Mouse (Mus musculus) adrenal gland, postnatal 14 days (tissue): ENCODE measurements around the gene Tmem198. TPM values are rescaled to one million over a fixed set of nuclear protein-coding genes. Genes with fewer than 3 reads are reported as not detected.
A peak's percentile ranks its signal among the peaks of the same experiment; 100 is the strongest.

ENCODE experiments used
- DNase-seq: peaks from one replicate; pipeline ENCODE4 v3.0.0; 2021; ENCODE audit warnings: mixed read lengths
- long read RNA-seq, 2 experiments: library from polyadenylated mRNA; stranded (forward); transcript quantifications; one replicate each; pipeline ENCODE4 v2.0.0; 2021
- total RNA-seq: library from RNA; stranded (reverse); gene quantifications from 2 replicates; pipeline ENCODE4 v1.2.3, GENCODE M21; 2021

The Tmem198 gene
- total RNA-seq: 2.9 and 3.3 TPM in 2 replicates
- long read RNA-seq, experiment 1, transcript Tmem198-202 (5 exons, 2,185 nt): major isoform, 6 of 7 reads
- long read RNA-seq, experiment 1, partial matches to known transcripts: 0 of 7 reads
- long read RNA-seq, experiment 1, other reads (novel, unspliced or antisense): 1 of 7 reads
- long read RNA-seq, experiment 2, transcript Tmem198-202 (5 exons, 2,185 nt): major isoform, 5 of 8 reads
- long read RNA-seq, experiment 2, partial matches to known transcripts: 0 of 8 reads
- long read RNA-seq, experiment 2, other reads (novel, unspliced or antisense): 3 of 8 reads

- peak; percentile 99 for DNase-seq
Measured at GRCm38 (mm10) chr1:75478916-75479634, at the start of gene Tmem198, which contains the start of gene Chpf. Tmem198 (plus strand) TSS chr1:75479532. Chpf (minus strand) TSS chr1:75479307.

GRCm38 (mm10) chr1:75435475-75436328 is 43.6 kb upstream of the Tmem198 start, which contains the start of gene Gmppa:
Gmppa (plus strand) TSS chr1:75435930.
- DNase-seq: peak; percentile 89

- DNase-seq: no peak
Measured at GRCm38 (mm10) chr1:75438782-75439181, 40.5 kb upstream of the Tmem198 start.

GRCm38 (mm10) chr1:75440661-75441060 is 38.7 kb upstream of the Tmem198 start:
- DNase-seq: no peak

GRCm38 (mm10) chr1:75441471-75441996 is 37.8 kb upstream of the Tmem198 start:
- no peak for DNase-seq

- DNase-seq: no peak
Measured at GRCm38 (mm10) chr1:75442171-75442570, 37.2 kb upstream of the Tmem198 start.

- DNase-seq: no peak
Measured at GRCm38 (mm10) chr1:75442811-75443210, 36.5 kb upstream of the Tmem198 start.

- DNase-seq: no peak
Measured at GRCm38 (mm10) chr1:75443247-75444024, 35.9 kb upstream of the Tmem198 start.

- no peak for DNase-seq
Measured at GRCm38 (mm10) chr1:75444208-75444607, 35.1 kb upstream of the Tmem198 start.

- DNase-seq: no peak
Measured at GRCm38 (mm10) chr1:75445141-75445701, 34.1 kb upstream of the Tmem198 start.

GRCm38 (mm10) chr1:75445751-75446611 is 33.4 kb upstream of the Tmem198 start:
- DNase-seq: peak; percentile 86

- DNase-seq: no peak
Measured at GRCm38 (mm10) chr1:75446656-75447055, 32.7 kb upstream of the Tmem198 start.

- no peak for DNase-seq
Measured at GRCm38 (mm10) chr1:75447265-75448051, 31.9 kb upstream of the Tmem198 start.

GRCm38 (mm10) chr1:75448052-75448431 is 31.3 kb upstream of the Tmem198 start:
- no peak for DNase-seq

- DNase-seq: no peak
Measured at GRCm38 (mm10) chr1:75448937-75449336, 30.4 kb upstream of the Tmem198 start.

- DNase-seq: no peak
Measured at GRCm38 (mm10) chr1:75449377-75450135, 29.8 kb upstream of the Tmem198 start.

- no peak for DNase-seq
Measured at GRCm38 (mm10) chr1:75450314-75451005, 28.9 kb upstream of the Tmem198 start, which contains the start of gene Asic4. Asic4 (plus strand) TSS chr1:75450436.

- no peak for DNase-seq
Measured at GRCm38 (mm10) chr1:75451900-75452299, 27.4 kb upstream of the Tmem198 start.
